Mouse (Mus musculus) MEL (cell line): ENCODE measurements around the gene Gm28635.

Experiments
- CTCF ChIP-seq, 3 experiments: IDR thresholded peaks in 2 of 3; conservative IDR thresholded peaks in 1 of 3; 2 replicates each; pipeline ENCODE4 v1.5.1; 2011 to 2012; ENCODE audit warnings: low read length in 3 of 3, low read depth in 2 of 3, mild to moderate bottlenecking in 2 of 3, improper control_type of control experiment in 1 of 3, inconsistent platforms in 1 of 3, mixed read lengths in 1 of 3, moderate library complexity in 1 of 3; ENCODE audit not compliant: control insufficient read depth in 1 of 3, insufficient read depth in 1 of 3, poor library complexity in 1 of 3, severe bottlenecking in 1 of 3
- POLR2A ChIP-seq, 2 experiments: IDR thresholded peaks; 2 replicates each; pipeline ENCODE4 v1.6.1; 2011 to 2012; ENCODE audit warnings: low read length in 2 of 2, mild to moderate bottlenecking in 2 of 2, control low read depth in 1 of 2, improper control_type of control experiment in 1 of 2, low read depth in 1 of 2, moderate library complexity in 1 of 2; ENCODE audit not compliant: control insufficient read depth in 1 of 2, insufficient read depth in 1 of 2, poor library complexity in 1 of 2

GRCm38 (mm10) chr2:84624201-84624600 is 53.6 kb downstream of the Gm28635 start:
- TF ChIP-seq POLR2A (IDR thresholded peaks at IDR 0.05; ENCODE audit: control insufficient read depth in 1 of 2, insufficient read depth in 1 of 2, low read depth in 1 of 2, low read length in 2 of 2, poor library complexity in 1 of 2) (no peak), CTCF (IDR thresholded peaks at IDR 0.05 in 2 of 3, conservative IDR thresholded peaks at IDR 0.05 in 1 of 3; ENCODE audit: control insufficient read depth in 1 of 3, insufficient read depth in 1 of 3, low read depth in 2 of 3, low read length in 3 of 3, poor library complexity in 1 of 3, severe bottlenecking in 1 of 3) (no peak)
